In genomic region chr10:21687484-21687883, GRCm38 (mm10) we compare ENCODE assay signal across 13 mouse cellular contexts.
"Had no signal": no experiment of that assay in that cellular context is flagged by ENCODE, and none has a peak within 500 bp of the region (broad histone marks: within the 10 kb centered on the region; RNA-seq: fewer than 3 reads in every experiment).

No protein-coding gene starts in this region.

- H3K4me1 ChIP-seq: limb, embryonic 15.5 days had no signal

- H3K27ac ChIP-seq: intestine, embryonic 15.5 days; limb, embryonic 15.5 days; liver, embryonic 12.5 days; midbrain, embryonic 13.5 days; neural tube, embryonic 15.5 days had no signal

- H3K4me2 ChIP-seq: intestine, embryonic 15.5 days; limb, embryonic 15.5 days; liver, embryonic 12.5 days; lung, embryonic 14.5 days; midbrain, embryonic 13.5 days; neural tube, embryonic 15.5 days had no signal

- H3K36me3 ChIP-seq: intestine, embryonic 15.5 days; limb, embryonic 15.5 days; liver, embryonic 12.5 days; midbrain, embryonic 13.5 days; neural tube, embryonic 15.5 days had no signal

- DNase-seq: kidney, adult 18-20 months; kidney, postnatal 14 days; lung, embryonic 14.5 days; lung, postnatal 10 days; lung, postnatal 4 days; right cerebral cortex, postnatal 4 days; spleen, adult 18-20 months had no signal

- H3K9ac ChIP-seq: intestine, embryonic 15.5 days; limb, embryonic 15.5 days; liver, embryonic 12.5 days; lung, embryonic 14.5 days; midbrain, embryonic 13.5 days; neural tube, embryonic 15.5 days had no signal

- H3K27me3 ChIP-seq: intestine, embryonic 15.5 days; limb, embryonic 15.5 days; liver, embryonic 12.5 days; midbrain, embryonic 13.5 days; neural tube, embryonic 15.5 days had no signal

- H3K9me3 ChIP-seq: intestine, embryonic 15.5 days; limb, embryonic 15.5 days; liver, embryonic 12.5 days; midbrain, embryonic 13.5 days; neural tube, embryonic 15.5 days had no signal

- ATAC-seq: intestine, embryonic 15.5 days; liver, embryonic 12.5 days; midbrain, embryonic 13.5 days had no signal

- H3K4me3 ChIP-seq: intestine, embryonic 15.5 days; limb, embryonic 15.5 days; liver, embryonic 12.5 days; midbrain, embryonic 13.5 days; myocyte; neural tube, embryonic 15.5 days had no signal
